Mouse (Mus musculus) stomach, postnatal 0 days (tissue): Measurements from ENCODE around the gene Srm. TPM values are rescaled to one million over a fixed set of nuclear protein-coding genes. Genes with fewer than 3 reads are reported as not detected.

Experiments
- ATAC-seq: fragments of 200-750 bp; cut with Nextera tagmentation; 2 replicates; pipeline ENCODE4 v1.8.0; 2017; ENCODE audit not compliant: low FRiP score, low TSS enrichment
- DNase-seq: peaks from one replicate; pipeline ENCODE4 v3.0.0-alpha.2; 2016; ENCODE audit warnings: low spot score
- H3K27ac ChIP-seq: fragments of 300-500 bp; sonication (generic); replicated peaks from 2 replicates; pipeline ENCODE4 v1.5.1; 2014; ENCODE audit warnings: mild to moderate bottlenecking, control low read depth
- H3K27me3 ChIP-seq: fragments of 300-500 bp; sonication (generic); 2 replicates; pipeline ENCODE4 v1.6.1; 2014; ENCODE audit warnings: low read length; ENCODE audit not compliant: control insufficient read depth, insufficient read depth
- H3K36me3 ChIP-seq: fragments of 300-500 bp; sonication (generic); 2 replicates; pipeline ENCODE4 v1.6.1; 2014; ENCODE audit warnings: low read length, mixed read lengths; ENCODE audit not compliant: control insufficient read depth, insufficient read depth
- H3K4me1 ChIP-seq: fragments of 300-500 bp; sonication (generic); replicated peaks from 2 replicates; pipeline ENCODE4 v1.6.1; 2014; ENCODE audit warnings: antibody characterized with exemption; ENCODE audit not compliant: control insufficient read depth, insufficient read depth
- H3K4me2 ChIP-seq: fragments of 300-500 bp; sonication (generic); replicated peaks from 2 replicates; pipeline ENCODE4 v1.6.1; 2014; ENCODE audit warnings: low read depth, mild to moderate bottlenecking, control low read depth, moderate library complexity
- H3K4me3 ChIP-seq: fragments of 300-500 bp; sonication (generic); 2 replicates; pipeline ENCODE4 v1.5.1; 2014; ENCODE audit warnings: low read depth, low read length, control low read depth
- H3K9ac ChIP-seq: fragments of 300-500 bp; sonication (generic); 2 replicates; pipeline ENCODE4 v1.6.1; 2014; ENCODE audit warnings: mild to moderate bottlenecking, low read length, control low read depth, mixed read lengths
- H3K9me3 ChIP-seq: fragments of 300-500 bp; sonication (generic); 2 replicates; pipeline ENCODE4 v1.6.1; 2016; ENCODE audit warnings: low read length; ENCODE audit not compliant: control insufficient read depth
- CTCF ChIP-seq: IDR thresholded peaks from 2 replicates; pipeline ENCODE4 v1.5.1; 2016; ENCODE audit warnings: antibody characterized with exemption, low read depth, mild to moderate bottlenecking, moderate library complexity
- EP300 ChIP-seq: optimal IDR thresholded peaks from 2 replicates; pipeline ENCODE3; 2016; ENCODE audit warnings: antibody characterized with exemption
- WGBS: fragments of 180-500 bp; shearing (Covaris S2); extraction: QIAGEN DNeasy Blood & Tissue Kit; methylation state at CpG from one replicate; pipeline ENCODE4 v1.1.7; 2014; 5-methylcytosine and 5-hydroxymethylcytosine counted together
- polyA plus RNA-seq: library from polyadenylated mRNA; unstranded; fragments of >200 nt; fragmentation: Nextera tagmentation; extraction: Ambion mirVana; gene quantifications from 2 replicates; pipeline ENCODE4 v1.2.1, GENCODE M21; 2015

Srm gene
- polyA plus RNA-seq, 1 experiment from 2014 or later, result 113 TPM

DNA sequence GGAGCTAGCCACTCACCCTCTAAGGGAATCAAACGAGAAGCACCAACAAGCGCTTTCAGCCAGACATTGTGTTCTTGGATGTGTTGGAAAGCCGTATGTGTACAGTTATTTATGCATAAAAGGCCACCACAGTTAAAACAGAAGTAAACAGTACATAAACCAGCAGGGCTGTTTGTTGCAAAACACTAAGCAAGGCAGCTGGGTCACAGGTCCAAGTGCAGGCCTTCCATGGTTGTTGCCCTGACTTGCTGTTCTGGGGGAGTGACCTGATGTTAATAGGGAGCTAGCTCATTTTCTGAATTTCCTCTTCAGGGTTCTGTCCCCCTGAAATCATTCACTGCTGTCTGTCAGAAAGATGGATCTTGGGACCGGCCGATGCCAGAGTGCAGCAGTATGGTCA lies 18.5 kb downstream of the Srm start:
- no peak for DNase-seq
- H3K27ac ChIP-seq, result no peak overlapping the region
- WGBS, result 76% methylated on average over 5 of the region's 5 CpGs
- no peak overlapping the region for H3K4me3 ChIP-seq
- H3K4me1 ChIP-seq, result no peaks in the 10 kb centered on the region
- TF ChIP-seq EP300, result no peak
- TF ChIP-seq CTCF, result no peak
- H3K27me3 ChIP-seq, result no peaks in the 10 kb centered on the region
- no peak overlapping the region for H3K4me2 ChIP-seq
- H3K36me3 ChIP-seq, result peaks cover 4% of the 10 kb centered on the region; the same call in 1 of the 2 replicates
- no peaks in the 10 kb centered on the region for H3K9me3 ChIP-seq
- no peak for ATAC-seq
- no peak overlapping the region for H3K9ac ChIP-seq

DNA sequence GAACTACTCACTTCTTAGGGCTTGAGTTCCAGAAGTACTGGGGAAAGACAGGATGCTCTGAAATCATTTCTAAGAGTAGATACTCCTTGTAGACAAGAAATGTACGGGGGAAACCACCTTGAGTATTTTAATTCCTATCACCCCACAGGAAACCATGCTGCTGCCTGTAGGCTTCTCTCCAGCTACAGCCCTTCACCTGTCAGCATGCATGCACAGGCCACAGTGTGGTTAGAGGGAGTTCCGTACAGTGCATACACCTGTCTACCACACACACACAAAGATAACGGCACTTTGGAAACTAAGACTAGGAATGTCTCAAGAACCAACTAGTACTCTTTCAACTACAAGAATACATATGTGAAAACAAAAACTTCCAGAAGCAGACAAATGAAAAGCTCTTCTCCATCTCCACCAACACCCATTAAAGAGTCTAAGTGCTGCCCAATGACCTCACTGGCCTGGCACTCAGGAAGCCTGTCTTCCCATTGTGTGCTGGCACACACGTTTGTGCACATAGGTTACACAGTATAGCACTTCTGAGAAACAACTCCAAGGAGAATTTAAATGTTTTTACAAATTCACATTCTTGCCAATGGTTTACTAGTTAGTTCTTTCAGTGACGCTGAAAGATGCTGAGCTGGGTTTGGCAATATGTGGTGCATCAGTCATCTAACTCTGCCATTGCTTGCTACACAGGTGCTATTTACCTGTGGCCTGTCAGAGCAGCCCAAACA lies 19.5 kb downstream of the Srm start:
- Histone ChIP-seq H3K9me3 (no peaks in the 10 kb centered on the region), H3K4me2 (no peak overlapping the region), H3K27me3 (no peaks in the 10 kb centered on the region), H3K36me3 (peaks cover 6% of the 10 kb centered on the region; the same call in 1 of the 2 replicates), H3K4me3 (no peak overlapping the region), H3K27ac (no peak overlapping the region), H3K4me1 (no peaks in the 10 kb centered on the region), H3K9ac (no peak overlapping the region)
- DNase-seq (no peak), ATAC-seq (no peak)
- 65% methylated on average over 5 of the region's 5 CpGs for WGBS
- TF ChIP-seq CTCF (no peak), EP300 (no peak)

DNA sequence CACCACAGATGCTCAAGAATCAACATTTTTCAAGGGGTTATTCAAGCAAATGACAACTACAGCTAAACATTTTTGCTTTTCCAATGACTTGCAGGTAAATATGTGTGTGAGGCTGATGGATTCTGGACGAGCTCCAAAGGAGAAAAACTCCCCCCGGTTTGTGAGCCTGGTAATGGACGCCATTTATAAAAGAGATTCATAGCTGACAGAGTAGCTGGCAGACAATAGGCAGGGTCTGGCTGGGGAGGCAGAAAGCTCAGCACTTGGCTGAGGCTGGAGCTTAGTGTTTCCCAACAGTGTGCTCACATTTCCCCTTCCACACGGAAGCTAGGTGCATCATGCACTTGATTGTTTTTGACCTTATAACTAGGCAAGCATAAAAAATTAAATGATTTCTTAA lies 21.3 kb downstream of the Srm start:
- Histone ChIP-seq H3K4me3 (no peak overlapping the region), H3K36me3 (peaks cover 10% of the 10 kb centered on the region), H3K9me3 (no peaks in the 10 kb centered on the region), H3K27me3 (no peaks in the 10 kb centered on the region), H3K4me1 (no peaks in the 10 kb centered on the region), H3K27ac (no peak overlapping the region), H3K9ac (no peak overlapping the region), H3K4me2 (no peak overlapping the region)
- TF ChIP-seq EP300 (no peak), CTCF (no peak)
- ATAC-seq (no peak), DNase-seq (no peak)
- 33% methylated on average over 4 of the region's 4 CpGs for WGBS

DNA sequence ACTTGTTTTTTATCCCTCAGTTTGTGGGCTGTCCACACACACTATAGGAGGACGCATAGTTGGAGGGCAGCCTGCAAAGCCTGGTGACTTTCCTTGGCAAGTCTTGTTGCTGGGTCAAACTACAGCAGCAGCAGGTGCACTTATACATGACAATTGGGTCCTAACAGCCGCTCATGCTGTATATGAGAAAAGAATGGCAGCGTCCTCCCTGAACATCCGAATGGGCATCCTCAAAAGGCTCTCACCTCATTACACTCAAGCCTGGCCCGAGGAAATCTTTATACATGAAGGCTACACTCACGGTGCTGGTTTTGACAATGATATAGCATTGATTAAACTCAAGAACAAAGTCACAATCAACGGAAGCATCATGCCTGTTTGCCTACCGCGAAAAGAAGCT lies 22.4 kb downstream of the Srm start:
- Histone ChIP-seq H3K4me3 (no peak overlapping the region), H3K4me1 (no peaks in the 10 kb centered on the region), H3K4me2 (no peak overlapping the region), H3K9me3 (no peaks in the 10 kb centered on the region), H3K36me3 (peaks cover 17% of the 10 kb centered on the region), H3K27ac (no peak overlapping the region), H3K9ac (no peak overlapping the region), H3K27me3 (no peaks in the 10 kb centered on the region)
- TF ChIP-seq EP300 (no peak), CTCF (no peak)
- no peak for DNase-seq
- WGBS, result 78% methylated on average over 9 of the region's 9 CpGs
- ATAC-seq, result no peak

DNA sequence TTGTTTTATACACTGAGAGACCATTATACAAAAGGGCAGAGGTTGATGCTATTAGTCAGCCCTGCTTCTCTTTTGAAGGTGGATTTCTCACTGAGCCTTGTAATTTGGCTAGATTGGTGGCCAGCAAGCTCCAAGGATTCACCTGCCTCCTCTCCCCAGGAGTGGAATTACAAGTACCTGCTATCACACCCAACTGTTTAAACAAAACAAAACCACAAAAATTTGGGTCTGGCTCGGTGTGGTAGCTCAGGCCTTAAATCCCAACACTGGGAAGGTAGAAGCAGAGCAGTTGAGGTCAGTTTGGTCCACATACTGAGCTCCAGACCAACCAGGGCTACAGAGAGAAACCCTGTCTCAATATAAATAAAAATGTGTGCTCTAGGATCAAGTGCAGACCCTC lies 28.5 kb downstream of the Srm start:
- ATAC-seq (no peak), DNase-seq (no peak)
- peaks cover 38% of the 10 kb centered on the region for H3K36me3 ChIP-seq
- H3K4me2 ChIP-seq, result no peak overlapping the region
- no peaks in the 10 kb centered on the region for H3K4me1 ChIP-seq
- no peaks in the 10 kb centered on the region for H3K9me3 ChIP-seq
- 38% methylated on average over 1 of the region's 1 CpGs for WGBS
- H3K9ac ChIP-seq, result no peak overlapping the region
- no peak overlapping the region for H3K4me3 ChIP-seq
- TF ChIP-seq CTCF (no peak), EP300 (no peak)
- H3K27me3 ChIP-seq, result no peaks in the 10 kb centered on the region
- H3K27ac ChIP-seq, result no peak overlapping the region

DNA sequence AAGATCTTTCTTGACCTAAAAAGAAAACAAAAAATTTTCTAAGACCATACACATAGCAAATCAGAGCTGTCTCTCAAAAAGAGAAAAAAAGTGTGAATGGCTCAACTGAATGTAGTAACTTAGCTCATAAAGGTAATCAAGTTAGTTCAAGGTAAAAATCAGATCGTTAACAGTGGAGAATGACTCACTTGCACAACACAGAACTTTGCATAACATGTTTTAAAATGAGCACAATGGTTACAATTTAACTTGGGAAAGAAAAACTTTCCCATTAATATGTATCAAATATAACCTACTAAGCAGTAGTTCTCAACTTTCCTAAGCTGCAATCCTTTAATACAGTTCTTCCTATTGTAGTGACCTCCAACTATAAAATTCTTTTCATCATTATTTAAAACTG lies 29.4 kb downstream of the Srm start:
- 57% methylated on average over 1 of the region's 1 CpGs for WGBS
- TF ChIP-seq EP300 (no peak), CTCF (no peak)
- no peak overlapping the region for H3K27ac ChIP-seq
- H3K27me3 ChIP-seq, result no peaks in the 10 kb centered on the region
- DNase-seq, result no peak
- no peak overlapping the region for H3K9ac ChIP-seq
- ATAC-seq, result no peak
- H3K4me1 ChIP-seq, result no peaks in the 10 kb centered on the region
- no peak overlapping the region for H3K4me3 ChIP-seq
- no peak overlapping the region for H3K4me2 ChIP-seq
- H3K36me3 ChIP-seq, result peaks cover 37% of the 10 kb centered on the region
- no peaks in the 10 kb centered on the region for H3K9me3 ChIP-seq
